Mouse (Mus musculus) ovary, adult 2 months (tissue): ENCODE data around the gene Fam171b. TPM values are rescaled to one million over a fixed set of nuclear protein-coding genes. Genes with fewer than 3 reads are reported as not detected.

Experiments used
- polyA plus RNA-seq: library from polyadenylated mRNA; depleted of rRNA; stranded (reverse); fragments of >200 nt; gene quantifications from 2 replicates; pipeline ENCODE4 v1.2.3, GENCODE M21; 2012; rRNA removed

Fam171b gene
- 1.9 and 2.6 TPM in 2 replicates for polyA plus RNA-seq

GRCm38 (mm10) chr2:83812483-83813272 lies at the start of gene Fam171b:
Gene Fam171b (plus strand): TSS chr2:83812636.

Other genes with a start within 250 kb of the Fam171b start
- 3.8 and 11.5 TPM in 2 replicates for gene Zc3h15, start 168.2 kb upstream of the Fam171b start, polyA plus RNA-seq
- gene Itgav, start 88.2 kb upstream of the Fam171b start, polyA plus RNA-seq = 257 and 321 TPM in 2 replicates
- not detected in 2 replicates for gene Zswim2, start 128.6 kb downstream of the Fam171b start, polyA plus RNA-seq
- not detected in 2 replicates for gene Gm13698, start 143.1 kb downstream of the Fam171b start, polyA plus RNA-seq
- gene Gm13693, start 148.9 kb downstream of the Fam171b start, polyA plus RNA-seq = not detected in 2 replicates
- gene Gm13695, start 154.7 kb downstream of the Fam171b start, polyA plus RNA-seq = not detected in 2 replicates
- gene Gm13696, start 160.5 kb downstream of the Fam171b start, polyA plus RNA-seq = not detected in 2 replicates
- gene Gm13694, start 166.3 kb downstream of the Fam171b start, polyA plus RNA-seq = not detected in 2 replicates
- not detected in 2 replicates for gene Gm13697, start 172.1 kb downstream of the Fam171b start, polyA plus RNA-seq
- not detected in 2 replicates for gene Gm13691, start 177.9 kb downstream of the Fam171b start, polyA plus RNA-seq